Mouse (Mus musculus): ENCODE data around the gene 7530416G11Rik. TPM values are rescaled to one million over a fixed set of nuclear protein-coding genes. Genes with fewer than 3 reads are reported as not detected.

Gene 7530416G11Rik
- total and polyA plus RNA-seq, 2 experiments from 2014 or later = not detected

DNA sequence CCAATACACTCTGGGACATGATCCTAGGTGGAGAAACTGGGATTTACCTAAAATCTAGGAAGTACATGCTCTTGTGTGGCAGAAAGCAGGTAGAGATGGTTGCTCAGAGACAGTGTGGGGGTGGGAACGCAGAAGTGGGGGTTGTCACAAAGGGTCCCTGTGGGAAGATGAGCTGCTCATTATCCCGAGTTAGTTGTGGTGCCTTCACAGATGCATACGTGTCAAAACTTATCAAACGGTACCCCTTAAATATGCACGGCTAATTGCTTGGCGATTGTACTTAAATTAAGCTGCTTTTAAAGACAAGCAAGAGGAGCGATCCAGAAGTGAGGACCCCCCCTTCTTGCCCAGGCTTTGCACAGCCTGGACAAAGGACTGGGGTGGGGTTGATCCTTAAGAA lies 13.3 kb downstream of the 7530416G11Rik start:
- Histone ChIP-seq H3K9ac (replicated peaks; ENCODE audit: low read length) (no peak overlapping the region), H3K27ac (no peak overlapping the region), H3K36me3 (ENCODE audit: insufficient read depth, low read length) (no peaks in the 10 kb centered on the region), H3K4me2 (ENCODE audit: low read depth, low read length) (no peak overlapping the region), H3K4me3 (ENCODE audit: low read length) (no peak overlapping the region), H3K27me3 (ENCODE audit: insufficient read depth, low read length) (no peaks in the 10 kb centered on the region), H3K9me3 (ENCODE audit: low read length) (no peaks in the 10 kb centered on the region), H3K4me1 (ENCODE audit: insufficient read depth, low read length) (peaks cover 15% of the 10 kb centered on the region)
- WGBS = 41% methylated on average over 7 of the region's 7 CpGs
- DNase-seq (ENCODE audit: low spot score) (no peak), ATAC-seq (no peak)
- TF ChIP-seq CTCF (IDR thresholded peaks at IDR 0.05; ENCODE audit: low read depth) = no peak

DNA sequence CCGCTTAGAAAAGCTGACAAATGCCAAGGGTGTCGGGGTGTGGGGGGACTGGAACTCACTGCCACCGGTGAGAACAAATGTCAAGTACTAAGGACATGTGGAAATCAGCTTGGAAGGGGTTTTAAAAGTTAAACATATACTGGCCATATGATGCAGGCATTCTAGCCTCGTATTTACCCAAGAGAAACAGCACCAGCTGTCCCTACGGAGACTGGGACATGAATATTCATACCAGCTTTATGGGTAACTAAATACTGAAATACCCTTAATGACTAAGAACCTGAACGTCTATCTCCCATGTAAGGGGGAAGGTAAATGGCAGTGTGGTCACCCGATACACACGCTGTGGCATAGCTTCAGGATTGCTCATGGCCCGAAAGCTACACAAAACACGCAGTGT lies 14.1 kb downstream of the 7530416G11Rik start:
- Histone ChIP-seq H3K36me3 (ENCODE audit: insufficient read depth, low read length) (no peaks in the 10 kb centered on the region), H3K4me3 (ENCODE audit: low read length) (no peak overlapping the region), H3K27ac (no peak overlapping the region), H3K4me1 (ENCODE audit: insufficient read depth, low read length) (peaks cover 7% of the 10 kb centered on the region; the same call in 1 of the 2 replicates), H3K9ac (replicated peaks; ENCODE audit: low read length) (no peak overlapping the region), H3K27me3 (ENCODE audit: insufficient read depth, low read length) (no peaks in the 10 kb centered on the region), H3K4me2 (ENCODE audit: low read depth, low read length) (no peak overlapping the region), H3K9me3 (ENCODE audit: low read length) (no peaks in the 10 kb centered on the region)
- ATAC-seq (no peak), DNase-seq (ENCODE audit: low spot score) (no peak)
- TF ChIP-seq CTCF (IDR thresholded peaks at IDR 0.05; ENCODE audit: low read depth) = no peak
- WGBS = 73% methylated on average over 10 of the region's 10 CpGs

DNA sequence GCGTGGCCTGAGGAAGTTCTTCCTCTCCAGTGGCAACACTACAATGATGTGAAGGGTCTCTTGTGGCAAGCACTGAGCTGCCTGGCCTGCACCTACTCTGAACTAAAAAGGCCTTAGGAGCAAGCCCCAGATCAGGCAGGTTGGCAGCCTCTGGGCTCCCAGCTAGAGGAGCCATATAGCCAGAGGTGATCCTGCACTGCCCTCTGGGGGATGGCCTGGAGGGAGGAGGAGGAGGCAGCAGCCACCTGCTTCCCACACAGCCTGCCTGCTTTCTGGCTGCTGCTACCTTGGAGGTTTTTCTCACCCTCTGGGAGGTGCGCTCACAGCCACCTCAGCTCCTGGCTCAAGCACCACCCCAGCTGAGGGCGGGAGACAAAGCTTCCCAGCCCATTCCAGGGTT lies 22.4 kb downstream of the 7530416G11Rik start:
- Histone ChIP-seq H3K36me3 (ENCODE audit: insufficient read depth, low read length) (no peaks in the 10 kb centered on the region), H3K27ac (no peak overlapping the region), H3K4me1 (ENCODE audit: insufficient read depth, low read length) (no peaks in the 10 kb centered on the region), H3K27me3 (ENCODE audit: insufficient read depth, low read length) (no peaks in the 10 kb centered on the region), H3K9ac (replicated peaks; ENCODE audit: low read length) (no peak overlapping the region), H3K4me3 (ENCODE audit: low read length) (no peak overlapping the region), H3K4me2 (ENCODE audit: low read depth, low read length) (no peak overlapping the region), H3K9me3 (ENCODE audit: low read length) (no peaks in the 10 kb centered on the region)
- TF ChIP-seq CTCF (IDR thresholded peaks at IDR 0.05; ENCODE audit: low read depth) = peak; percentile 57
- DNase-seq (ENCODE audit: low spot score) (no peak), ATAC-seq (0 out of 2 replicates have a peak, but pooled peaks have one; percentile 21)
- WGBS = 38% methylated on average over 3 of the region's 3 CpGs

DNA sequence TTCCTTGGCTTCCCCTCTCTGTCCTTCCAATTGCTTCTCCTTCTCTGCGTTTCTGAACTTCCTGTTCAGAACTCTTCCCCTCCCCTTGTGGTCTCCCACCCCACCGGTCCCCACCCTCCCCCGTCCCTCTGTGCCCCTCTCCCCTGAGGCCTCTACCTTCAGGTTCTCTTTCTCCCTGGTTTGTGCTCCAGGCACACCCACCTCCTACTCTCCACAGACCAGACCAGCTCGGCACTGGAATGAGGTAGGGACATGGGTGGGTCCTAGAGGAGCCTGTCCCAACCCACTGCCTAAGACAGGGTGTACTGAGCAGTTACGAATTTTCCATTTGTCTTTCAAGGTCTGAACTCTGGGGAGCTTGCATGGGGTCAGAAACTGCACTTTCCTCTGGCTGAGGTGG lies 23.1 kb downstream of the 7530416G11Rik start:
- 0 out of 2 replicates have a peak, but pooled peaks have one; percentile 8 for ATAC-seq
- no peaks in the 10 kb centered on the region for H3K9me3 ChIP-seq (ENCODE audit: low read length)
- H3K27ac ChIP-seq = no peak overlapping the region
- 64% methylated on average over 5 of the region's 5 CpGs for WGBS
- TF ChIP-seq CTCF (IDR thresholded peaks at IDR 0.05; ENCODE audit: low read depth) = no peak
- H3K9ac ChIP-seq (replicated peaks; ENCODE audit: low read length) = no peak overlapping the region
- H3K4me2 ChIP-seq (ENCODE audit: low read depth, low read length) = no peak overlapping the region
- no peaks in the 10 kb centered on the region for H3K4me1 ChIP-seq (ENCODE audit: insufficient read depth, low read length)
- H3K4me3 ChIP-seq (ENCODE audit: low read length) = no peak overlapping the region
- H3K36me3 ChIP-seq (ENCODE audit: insufficient read depth, low read length) = no peaks in the 10 kb centered on the region
- DNase-seq (ENCODE audit: low spot score) = no peak
- H3K27me3 ChIP-seq (ENCODE audit: insufficient read depth, low read length) = no peaks in the 10 kb centered on the region

DNA sequence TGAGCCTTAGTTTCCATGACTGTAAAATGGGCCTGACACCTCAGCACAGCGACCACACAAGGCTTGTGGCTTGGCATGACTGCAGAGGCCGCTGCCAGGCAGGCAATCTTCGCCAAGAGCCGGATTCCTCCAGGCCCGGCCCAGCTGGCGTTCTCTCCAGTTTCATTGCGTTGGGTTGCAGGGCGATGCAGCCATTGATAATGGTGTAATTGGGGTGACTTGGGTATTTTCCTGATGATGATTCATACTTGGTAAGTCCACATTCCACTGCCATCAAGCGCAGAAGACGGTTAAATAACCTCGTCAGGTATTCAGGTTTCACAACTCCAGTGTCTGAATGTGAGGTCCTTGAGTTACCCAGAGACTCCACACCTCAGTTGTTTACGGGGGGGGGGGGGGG lies 23.7 kb downstream of the 7530416G11Rik start:
- H3K36me3 ChIP-seq (ENCODE audit: insufficient read depth, low read length) = no peaks in the 10 kb centered on the region
- WGBS = 61% methylated on average over 11 of the region's 12 CpGs
- DNase-seq (ENCODE audit: low spot score) = peak; percentile 53
- no peak overlapping the region for H3K4me3 ChIP-seq (ENCODE audit: low read length)
- no peak for ATAC-seq
- TF ChIP-seq CTCF (IDR thresholded peaks at IDR 0.05; ENCODE audit: low read depth) = no peak
- H3K27ac ChIP-seq = no peak overlapping the region
- H3K9me3 ChIP-seq (ENCODE audit: low read length) = no peaks in the 10 kb centered on the region
- H3K4me2 ChIP-seq (ENCODE audit: low read depth, low read length) = no peak overlapping the region
- no peaks in the 10 kb centered on the region for H3K27me3 ChIP-seq (ENCODE audit: insufficient read depth, low read length)
- no peaks in the 10 kb centered on the region for H3K4me1 ChIP-seq (ENCODE audit: insufficient read depth, low read length)
- no peak overlapping the region for H3K9ac ChIP-seq (replicated peaks; ENCODE audit: low read length)

DNA sequence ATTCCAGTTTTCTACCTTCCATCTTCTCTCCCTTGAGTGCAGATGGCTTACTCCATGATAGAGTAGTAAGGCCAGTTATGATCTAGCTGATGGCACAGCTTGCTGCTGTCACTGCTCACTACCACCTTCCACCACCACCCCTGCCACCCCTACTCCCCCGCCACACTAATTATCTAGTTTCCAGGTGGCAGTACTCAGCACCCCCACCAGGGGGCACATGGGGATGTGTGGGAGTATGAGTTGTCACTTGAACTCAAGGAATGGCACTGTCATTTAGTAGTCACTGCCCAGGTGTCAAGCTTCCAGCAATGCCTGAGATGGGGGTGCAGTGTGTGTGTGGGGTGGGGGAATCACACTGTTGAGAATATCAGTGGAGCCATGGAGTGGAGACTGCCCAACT lies 25.4 kb downstream of the 7530416G11Rik start:
- TF ChIP-seq CTCF (IDR thresholded peaks at IDR 0.05; ENCODE audit: low read depth) = peak; percentile 83
- no peaks in the 10 kb centered on the region for H3K36me3 ChIP-seq (ENCODE audit: insufficient read depth, low read length)
- H3K9me3 ChIP-seq (ENCODE audit: low read length) = no peaks in the 10 kb centered on the region
- no peak overlapping the region for H3K4me2 ChIP-seq (ENCODE audit: low read depth, low read length)
- no peak overlapping the region for H3K27ac ChIP-seq
- no peak overlapping the region for H3K9ac ChIP-seq (replicated peaks; ENCODE audit: low read length)
- H3K4me3 ChIP-seq (ENCODE audit: low read length) = no peak overlapping the region
- DNase-seq (ENCODE audit: low spot score) = peak; percentile 54
- no peak for ATAC-seq
- H3K27me3 ChIP-seq (ENCODE audit: insufficient read depth, low read length) = no peaks in the 10 kb centered on the region
- no peaks in the 10 kb centered on the region for H3K4me1 ChIP-seq (ENCODE audit: insufficient read depth, low read length)
- 40% methylated on average over 1 of the region's 1 CpGs for WGBS

DNA sequence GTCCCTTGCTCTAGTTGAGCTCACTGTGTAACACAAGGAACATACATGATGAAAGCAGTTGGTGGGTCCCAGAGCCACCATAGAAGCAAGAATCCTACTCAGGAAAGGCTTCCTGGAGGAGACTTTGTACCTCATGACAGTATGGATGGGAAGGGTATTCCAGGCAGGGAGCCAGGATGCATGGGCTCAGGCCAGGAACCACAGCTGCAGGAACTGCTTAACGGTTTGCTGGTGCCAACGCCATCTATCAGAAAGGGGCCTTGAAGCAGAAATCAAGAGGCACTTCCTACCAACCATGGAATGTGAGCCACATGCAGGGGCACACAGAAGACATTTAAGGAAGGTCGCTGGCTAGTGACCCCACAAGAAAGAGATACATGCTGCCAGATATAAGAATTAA lies 28.3 kb downstream of the 7530416G11Rik start:
- no peaks in the 10 kb centered on the region for H3K4me1 ChIP-seq (ENCODE audit: insufficient read depth, low read length)
- ATAC-seq = no peak
- WGBS = 41% methylated on average over 3 of the region's 3 CpGs
- DNase-seq (ENCODE audit: low spot score) = peak; percentile 71
- no peak for TF ChIP-seq CTCF (IDR thresholded peaks at IDR 0.05; ENCODE audit: low read depth)
- H3K4me3 ChIP-seq (ENCODE audit: low read length) = no peak overlapping the region
- H3K36me3 ChIP-seq (ENCODE audit: insufficient read depth, low read length) = no peaks in the 10 kb centered on the region
- no peaks in the 10 kb centered on the region for H3K9me3 ChIP-seq (ENCODE audit: low read length)
- H3K27ac ChIP-seq = no peak overlapping the region
- H3K4me2 ChIP-seq (ENCODE audit: low read depth, low read length) = no peak overlapping the region
- no peaks in the 10 kb centered on the region for H3K27me3 ChIP-seq (ENCODE audit: insufficient read depth, low read length)
- H3K9ac ChIP-seq (replicated peaks; ENCODE audit: low read length) = no peak overlapping the region
